20 mouse cellular contexts compared by ENCODE assay signal in genomic region chr11:61478788-61479187, GRCm38 (mm10). TPM values are rescaled to one million over a fixed set of nuclear protein-coding genes. Genes with fewer than 3 reads are reported as not detected.
"Had no signal": no experiment of that assay in that cellular context is flagged by ENCODE, and none has a peak within 500 bp of the region (broad histone marks: within the 10 kb centered on the region; RNA-seq: fewer than 3 reads in every experiment).

No protein-coding gene starts in this region.

- H3K9ac ChIP-seq: liver, postnatal 0 days; lung, embryonic 15.5 days; midbrain, embryonic 12.5 days; neural tube, embryonic 13.5 days; neural tube, embryonic 15.5 days; stomach, embryonic 15.5 days had no signal

- H3K27ac ChIP-seq: lung, embryonic 15.5 days; midbrain, embryonic 12.5 days; neural tube, embryonic 13.5 days; neural tube, embryonic 15.5 days; stomach, embryonic 15.5 days; stomach, postnatal 0 days had no signal

- H3K4me2 ChIP-seq: lung, embryonic 15.5 days; midbrain, embryonic 12.5 days; neural tube, embryonic 13.5 days; neural tube, embryonic 15.5 days; stomach, embryonic 15.5 days had no signal

- DNase-seq: liver, postnatal 0 days; lung, adult 2 months; lung, postnatal 4 days; midbrain, embryonic 14.5 days; retina, postnatal 1 day; right cerebral cortex, adult 18-20 months; right cerebral cortex, postnatal 25 days; thymus, adult 2 months; thymus, postnatal 25 days; thymus, postnatal 4 days had no signal

- H3K36me3 ChIP-seq: lung, embryonic 15.5 days; midbrain, embryonic 12.5 days; neural tube, embryonic 13.5 days; neural tube, embryonic 15.5 days; stomach, embryonic 15.5 days had no signal

- H3K27me3 ChIP-seq: lung, embryonic 15.5 days; midbrain, embryonic 12.5 days; neural tube, embryonic 13.5 days; neural tube, embryonic 15.5 days; stomach, embryonic 15.5 days had no signal

- H3K4me3 ChIP-seq: lung, embryonic 15.5 days; midbrain, embryonic 12.5 days; myocyte; neural tube, embryonic 13.5 days; neural tube, embryonic 15.5 days; stomach, embryonic 15.5 days had no signal

- H3K9me3 ChIP-seq: lung, embryonic 15.5 days; midbrain, embryonic 12.5 days; neural tube, embryonic 13.5 days; neural tube, embryonic 15.5 days; stomach, embryonic 15.5 days had no signal

RNA-seq across cellular contexts. Expression of gene Mfap4, which starts 6.4 kb away (rescaled TPM):
- total RNA-seq: megakaryocyte, adult 5-6 weeks; megakaryocyte-erythroid progenitor cell, adult 5-6 weeks had no signal

RNA-seq across cellular contexts. Expression of gene Rnf112, which starts 24.9 kb away (rescaled TPM):
- total RNA-seq: megakaryocyte, adult 5-6 weeks; megakaryocyte-erythroid progenitor cell, adult 5-6 weeks had no signal
- polyA plus RNA-seq: myocyte; spleen, adult 2 months had no signal
